ENCODE assay signal across 9 mouse cellular contexts in the genomic region with DNA sequence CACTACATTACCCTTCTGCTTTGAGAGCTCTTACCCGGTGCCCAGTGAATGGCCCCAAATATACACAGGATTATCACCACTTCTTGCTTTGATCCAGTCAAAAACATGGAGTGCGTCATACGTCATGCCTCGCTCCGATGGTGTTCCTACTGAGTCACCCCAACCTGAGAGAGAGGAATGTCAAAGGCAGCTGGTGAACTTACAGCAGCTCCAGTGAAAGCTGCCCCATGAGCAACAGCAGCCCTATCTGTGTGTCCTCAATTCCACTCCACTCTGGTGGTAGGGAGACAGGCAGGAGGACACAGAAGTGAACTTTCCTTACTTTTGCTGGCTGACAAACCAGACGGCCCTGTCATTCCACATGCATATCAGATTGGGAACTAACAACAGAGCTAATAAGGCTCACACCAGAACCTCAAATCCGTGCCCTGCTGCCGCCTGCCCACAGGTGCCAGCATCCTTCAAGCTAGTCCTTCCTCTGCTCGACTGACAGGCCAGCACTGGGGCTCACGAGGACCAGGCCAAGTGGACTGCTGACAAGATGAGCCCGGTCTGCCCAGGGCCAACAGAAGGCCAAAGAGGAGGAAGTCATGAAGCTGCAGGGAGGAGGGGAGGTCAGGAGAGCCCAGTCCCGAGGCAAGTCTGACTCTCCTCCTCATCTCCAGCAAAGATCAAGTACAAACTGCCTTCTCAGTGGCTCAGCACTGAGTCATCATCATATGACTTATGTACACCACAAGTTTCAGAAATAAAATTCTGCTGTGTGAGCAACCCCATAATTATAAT. TPM values are rescaled to one million over a fixed set of nuclear protein-coding genes. Genes with fewer than 3 reads are reported as not detected.
DNase-seq lines count a peak whose midpoint lies in the region; ATAC-seq and TF ChIP-seq lines count a peak whose summit lies in the region.
"Had no signal": no experiment of that assay in that cellular context is flagged by ENCODE, and none has a peak within 500 bp of the region (broad histone marks: within the 10 kb centered on the region; RNA-seq: fewer than 3 reads in every experiment).

No protein-coding gene starts in this region.

- H3K9ac ChIP-seq in heart, embryonic 12.5 days = no peak overlapping the region
- H3K9ac ChIP-seq in heart, embryonic 11.5 days (ENCODE audit: low read depth, low read length) = no peak overlapping the region
- no peak overlapping the region for H3K9ac ChIP-seq in hindbrain, embryonic 11.5 days (ENCODE audit: low read depth, low read length)

- TF ChIP-seq POLR2A in cortical plate, adult 2 months (IDR thresholded peaks at IDR 0.05; ENCODE audit: extremely low read depth, insufficient read depth, low read length) = no peak

- peak; percentile 34; the same call in 1 of the 2 replicates for ATAC-seq in heart, embryonic 12.5 days (ENCODE audit: insufficient number of reproducible peaks, low FRiP score)
- ATAC-seq in heart, embryonic 11.5 days (replicated peaks; ENCODE audit: insufficient number of reproducible peaks, low FRiP score, low TSS enrichment) = no peak
- ATAC-seq in hindbrain, embryonic 11.5 days (ENCODE audit: low FRiP score) = no peak

- H3K36me3 ChIP-seq in heart, embryonic 12.5 days = peaks cover 22% of the 10 kb centered on the region
- H3K36me3 ChIP-seq in heart, embryonic 11.5 days (ENCODE audit: control insufficient read depth, insufficient read depth, low read length) = no peaks in the 10 kb centered on the region
- no peaks in the 10 kb centered on the region for H3K36me3 ChIP-seq in hindbrain, embryonic 11.5 days (ENCODE audit: control insufficient read depth, insufficient read depth, low read length)

- H3K27me3 ChIP-seq in heart, embryonic 12.5 days (replicated peaks) = no peaks in the 10 kb centered on the region
- H3K27me3 ChIP-seq in heart, embryonic 11.5 days (ENCODE audit: control insufficient read depth, insufficient read depth, low read length) = no peaks in the 10 kb centered on the region
- no peaks in the 10 kb centered on the region for H3K27me3 ChIP-seq in hindbrain, embryonic 11.5 days (ENCODE audit: control insufficient read depth, insufficient read depth, low read length)

- H3K27ac ChIP-seq in heart, embryonic 12.5 days (ENCODE audit: poor library complexity, severe bottlenecking) = no peak overlapping the region
- H3K27ac ChIP-seq in heart, embryonic 11.5 days (ENCODE audit: low read depth, low read length) = no peak overlapping the region
- H3K27ac ChIP-seq in cortical plate, adult 2 months (ENCODE audit: insufficient read depth, low read length) = peak overlapping the region; percentile 54
- no peak overlapping the region for H3K27ac ChIP-seq in hindbrain, embryonic 11.5 days (ENCODE audit: low read depth, low read length)
- H3K27ac ChIP-seq: limb, embryonic 10.5 days had no signal

- no peak overlapping the region for H3K4me2 ChIP-seq in heart, embryonic 12.5 days
- H3K4me2 ChIP-seq in heart, embryonic 11.5 days = no peak overlapping the region
- H3K4me2 ChIP-seq in hindbrain, embryonic 11.5 days (replicated peaks; ENCODE audit: low read depth, low read length) = no peak overlapping the region

- no peak overlapping the region for H3K4me3 ChIP-seq in heart, embryonic 12.5 days
- H3K4me3 ChIP-seq in heart, embryonic 11.5 days (ENCODE audit: low read depth, low read length) = no peak overlapping the region
- no peak overlapping the region for H3K4me3 ChIP-seq in cortical plate, adult 2 months (ENCODE audit: insufficient read depth, low read length)
- H3K4me3 ChIP-seq in hindbrain, embryonic 11.5 days (ENCODE audit: low read depth, low read length) = no peak overlapping the region
- H3K4me3 ChIP-seq: limb, embryonic 10.5 days had no signal

- WGBS in heart, embryonic 12.5 days = 67% methylated on average over 12 of the region's 12 CpGs
- WGBS in heart, embryonic 11.5 days (ENCODE audit: insufficient replicate concordance) = 68% methylated on average over 12 of the region's 12 CpGs
- WGBS in hindbrain, embryonic 11.5 days = 86% methylated on average over 12 of the region's 12 CpGs

- H3K4me1 ChIP-seq in heart, embryonic 12.5 days (replicated peaks) = peaks cover 7% of the 10 kb centered on the region; the same call in 1 of the 2 replicates
- no peaks in the 10 kb centered on the region for H3K4me1 ChIP-seq in heart, embryonic 11.5 days (ENCODE audit: control insufficient read depth, insufficient read depth, low read length)
- H3K4me1 ChIP-seq in cortical plate, adult 2 months (ENCODE audit: control insufficient read depth, insufficient read depth, low read length) = peaks cover 14% of the 10 kb centered on the region
- H3K4me1 ChIP-seq in hindbrain, embryonic 11.5 days (replicated peaks; ENCODE audit: control insufficient read depth, insufficient read depth, low read length) = no peaks in the 10 kb centered on the region

- DNase-seq in urinary bladder, adult 2 months (ENCODE audit: low spot score) = peak; percentile 57
- DNase-seq in urinary bladder, postnatal 10 days (ENCODE audit: low spot score) = no peak
- no peak for DNase-seq in ovary, postnatal 14 days (ENCODE audit: low spot score)
- no peak for DNase-seq in T-cell, adult 2 months (ENCODE audit: low spot score)
- no peak for DNase-seq in hindbrain, embryonic 11.5 days (ENCODE audit: low spot score)

- no peak for TF ChIP-seq CTCF in cortical plate, adult 2 months (IDR thresholded peaks at IDR 0.05; ENCODE audit: extremely low read depth, insufficient read depth, low read length)

- H3K9me3 ChIP-seq in heart, embryonic 12.5 days (replicated peaks) = no peaks in the 10 kb centered on the region
- no peaks in the 10 kb centered on the region for H3K9me3 ChIP-seq in heart, embryonic 11.5 days (replicated peaks; ENCODE audit: control insufficient read depth, low read length)
- H3K9me3 ChIP-seq in hindbrain, embryonic 11.5 days (ENCODE audit: control insufficient read depth, low read length) = no peaks in the 10 kb centered on the region
- H3K9me3 ChIP-seq: limb, embryonic 10.5 days had no signal

RNA-seq across cellular contexts. Expression of gene Pygb, which starts 53.3 kb away (rescaled TPM):
- polyA plus RNA-seq in heart, embryonic 12.5 days (2016; fragmentation: Nextera tagmentation; extraction: Ambion mirVana) = 212 and 213 TPM in 2 replicates
- polyA plus RNA-seq in heart, embryonic 11.5 days (2014; fragmentation: Nextera tagmentation; extraction: Ambion mirVana) = 84.4 and 120 TPM in 2 replicates
- polyA plus RNA-seq in urinary bladder, adult 2 months (2012; rRNA removed) = 290 and 354 TPM in 2 replicates
- 131 and 133 TPM in 2 replicates for polyA plus RNA-seq in cortical plate, adult 2 months (2012; rRNA removed)
- polyA plus RNA-seq in hindbrain, embryonic 11.5 days (2014; fragmentation: Nextera tagmentation; extraction: Ambion mirVana) = 29.8 and 35.3 TPM in 2 replicates
